Mouse (Mus musculus): ENCODE results near the gene E4f1.
A peak's percentile ranks its signal among the peaks of the same experiment; 100 is the strongest.
"Not testable (repeated sequence)": the region's sequence is repeated elsewhere in the genome, so short reads cannot be mapped to it uniquely, and the experiment has no call there.

E4f1 gene

GRCm38 (mm10) chr17:24455523-24456206, 14.4 kb downstream of the E4f1 start:
- peak; percentile 35 for DNase-seq (ENCODE audit: low read depth, low spot score)

GRCm38 (mm10) chr17:24454756-24455522, 15.2 kb downstream of the E4f1 start:
- peak; percentile 100 for DNase-seq (ENCODE audit: low read depth, low spot score)

- peak; percentile 76 for DNase-seq (ENCODE audit: low read depth, low spot score)
Measured at GRCm38 (mm10) chr17:24454218-24454755, 15.8 kb downstream of the E4f1 start.

GRCm38 (mm10) chr17:24453372-24453771, 16.7 kb downstream of the E4f1 start:
- peak; percentile 44 for DNase-seq (ENCODE audit: low read depth, low spot score)

- no peak for DNase-seq (ENCODE audit: low read depth, low spot score)
Measured at GRCm38 (mm10) chr17:24451220-24451619, 18.9 kb downstream of the E4f1 start.

GRCm38 (mm10) chr17:24449507-24449906, 20.6 kb downstream of the E4f1 start:
- no peak for DNase-seq (ENCODE audit: low read depth, low spot score)

- no peak for DNase-seq (ENCODE audit: low read depth, low spot score)
Measured at GRCm38 (mm10) chr17:24446590-24446989, 23.5 kb downstream of the E4f1 start.

- no peak for DNase-seq (ENCODE audit: low read depth, low spot score)
Measured at GRCm38 (mm10) chr17:24443409-24443808, 26.7 kb downstream of the E4f1 start.

GRCm38 (mm10) chr17:24442632-24443155, 27.4 kb downstream of the E4f1 start, which contains the start of gene Dnase1l2:
Gene Dnase1l2 (minus strand): TSS chr17:24443105.
- no peak for DNase-seq (ENCODE audit: low read depth, low spot score)

GRCm38 (mm10) chr17:24442107-24442506, 28.0 kb downstream of the E4f1 start:
- no peak for DNase-seq (ENCODE audit: low read depth, low spot score)

GRCm38 (mm10) chr17:24441148-24441547, 29.0 kb downstream of the E4f1 start:
- DNase-seq (ENCODE audit: low read depth, low spot score), result peak; percentile 28

GRCm38 (mm10) chr17:24440377-24440776, 29.7 kb downstream of the E4f1 start:
- DNase-seq (ENCODE audit: low read depth, low spot score), result no peak

- DNase-seq (ENCODE audit: low read depth, low spot score), result peak; percentile 75
Measured at GRCm38 (mm10) chr17:24437016-24437415, 33.1 kb downstream of the E4f1 start.

- no peak for DNase-seq (ENCODE audit: low read depth, low spot score)
Measured at GRCm38 (mm10) chr17:24429201-24429983, 40.7 kb downstream of the E4f1 start.

- DNase-seq (ENCODE audit: low read depth, low spot score), result no peak
Measured at GRCm38 (mm10) chr17:24427170-24427557, 42.9 kb downstream of the E4f1 start.

GRCm38 (mm10) chr17:24426471-24427169, 43.5 kb downstream of the E4f1 start, which contains the start of gene Eci1:
Gene Eci1 (plus strand): TSS chr17:24426641.
- DNase-seq (ENCODE audit: low read depth, low spot score), result peak; percentile 82

- no peak for DNase-seq (ENCODE audit: low read depth, low spot score)
Measured at GRCm38 (mm10) chr17:24425905-24426304, 44.2 kb downstream of the E4f1 start.

GRCm38 (mm10) chr17:24425326-24425725, 44.8 kb downstream of the E4f1 start:
- DNase-seq (ENCODE audit: low read depth, low spot score), result not testable (repeated sequence)

- no peak for DNase-seq (ENCODE audit: low read depth, low spot score)
Measured at GRCm38 (mm10) chr17:24424489-24424888, 45.6 kb downstream of the E4f1 start.

- DNase-seq (ENCODE audit: low read depth, low spot score), result no peak
Measured at GRCm38 (mm10) chr17:24423114-24423513, 47.0 kb downstream of the E4f1 start.
